Mouse (Mus musculus): ENCODE results near the gene Msgn1. TPM values are rescaled to one million over a fixed set of nuclear protein-coding genes. Genes with fewer than 3 reads are reported as not detected.

Msgn1 gene
- 0.55 TPM in 1 of 2 replicates, not detected in the other for polyA plus RNA-seq (2012; ENCODE audit: low replicate concordance)

GRCm38 (mm10) chr12:11208872-11209271, at the start of gene Msgn1:
Gene Msgn1, minus strand, starts transcription at chr12:11208972.

Other genes with a start within 250 kb of the Msgn1 start
- not detected in 2 replicates for gene Kcns3, start 57.9 kb downstream of the Msgn1 start, polyA plus RNA-seq (2012; ENCODE audit: low replicate concordance)
- 0.35 and 1.8 TPM in 2 replicates for gene Gen1, start 56.8 kb upstream of the Msgn1 start, polyA plus RNA-seq (2012; ENCODE audit: low replicate concordance)
- 43.7 and 74.5 TPM in 2 replicates for gene Smc6, start 56.9 kb upstream of the Msgn1 start, polyA plus RNA-seq (2012; ENCODE audit: low replicate concordance)
- gene Vsnl1, start 227.6 kb upstream of the Msgn1 start, polyA plus RNA-seq (2012; ENCODE audit: low replicate concordance), result not detected in 2 replicates
- not detected in 2 replicates for gene Rad51ap2, start 247.1 kb upstream of the Msgn1 start, polyA plus RNA-seq (2012; ENCODE audit: low replicate concordance)